Mouse (Mus musculus): ENCODE measurements around the gene Ttll5. TPM values are rescaled to one million over a fixed set of nuclear protein-coding genes. Genes with fewer than 3 reads are reported as not detected.

Ttll5 gene
- polyA plus RNA-seq, 1 experiment from 2014 or later: 14.2 TPM

DNA sequence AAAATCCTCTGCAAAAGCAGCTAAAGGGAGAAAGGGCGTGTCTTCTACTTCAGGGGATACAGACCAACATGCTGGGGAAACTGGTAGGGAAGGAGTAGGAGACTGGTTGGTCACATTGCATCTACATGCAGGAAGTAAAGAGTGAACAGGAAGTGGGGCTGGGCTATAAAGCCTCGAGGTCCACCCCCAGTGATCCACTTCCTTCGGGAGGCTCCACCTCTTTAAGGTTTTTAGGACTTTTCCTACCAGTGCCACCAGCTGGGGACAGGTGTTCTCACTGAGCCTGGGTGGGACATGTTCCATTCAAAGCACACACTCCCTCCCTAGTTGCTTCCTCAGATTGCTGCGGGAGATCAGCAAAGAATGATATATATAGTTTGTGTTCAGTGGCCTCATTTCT is 29.4 kb downstream of the Ttll5 start:
- ATAC-seq (ENCODE audit: low FRiP score): no peak
- Histone ChIP-seq H3K27me3 (no peaks in the 10 kb centered on the region), H3K9ac (no peak overlapping the region), H3K4me1 (replicated peaks) (no peaks in the 10 kb centered on the region), H3K36me3 (peaks cover 25% of the 10 kb centered on the region), H3K4me3 (no peak overlapping the region), H3K9me3 (no peaks in the 10 kb centered on the region), H3K4me2 (no peak overlapping the region), H3K27ac (no peak overlapping the region)
- 91% methylated on average over 4 of the region's 4 CpGs for WGBS

- Histone ChIP-seq H3K36me3 (peaks cover 21% of the 10 kb centered on the region), H3K9ac (no peak overlapping the region), H3K27me3 (no peaks in the 10 kb centered on the region), H3K4me2 (no peak overlapping the region), H3K27ac (no peak overlapping the region), H3K4me1 (replicated peaks) (no peaks in the 10 kb centered on the region), H3K9me3 (no peaks in the 10 kb centered on the region), H3K4me3 (no peak overlapping the region)
- ATAC-seq (ENCODE audit: low FRiP score): no peak
- WGBS: 94% methylated on average over 1 of the region's 1 CpGs
These were observed 29.8 kb downstream of the Ttll5 start for GRCm38 (mm10) chr12:85854271-85854670.

- no peak overlapping the region for H3K4me2 ChIP-seq
- WGBS: 96% methylated on average over 7 of the region's 7 CpGs
- peaks cover 5% of the 10 kb centered on the region for H3K4me1 ChIP-seq (replicated peaks)
- ATAC-seq (ENCODE audit: low FRiP score): no peak
- H3K36me3 ChIP-seq: peaks cover 9% of the 10 kb centered on the region
- no peak overlapping the region for H3K9ac ChIP-seq
- no peaks in the 10 kb centered on the region for H3K9me3 ChIP-seq
- no peak overlapping the region for H3K27ac ChIP-seq
- H3K4me3 ChIP-seq: no peak overlapping the region
- H3K27me3 ChIP-seq: no peaks in the 10 kb centered on the region
These were observed 32.8 kb downstream of the Ttll5 start for GRCm38 (mm10) chr12:85857300-85857699.

- ATAC-seq (ENCODE audit: low FRiP score): no peak
- Histone ChIP-seq H3K27ac (no peak overlapping the region), H3K36me3 (peaks cover 5% of the 10 kb centered on the region; the same call in 1 of the 2 replicates), H3K9me3 (no peaks in the 10 kb centered on the region), H3K4me3 (no peak overlapping the region), H3K9ac (no peak overlapping the region), H3K4me1 (replicated peaks) (peaks cover 8% of the 10 kb centered on the region), H3K27me3 (no peaks in the 10 kb centered on the region), H3K4me2 (no peak overlapping the region)
- 87% methylated on average over 3 of the region's 3 CpGs for WGBS
These were observed 34.7 kb downstream of the Ttll5 start for GRCm38 (mm10) chr12:85859111-85859510.

DNA sequence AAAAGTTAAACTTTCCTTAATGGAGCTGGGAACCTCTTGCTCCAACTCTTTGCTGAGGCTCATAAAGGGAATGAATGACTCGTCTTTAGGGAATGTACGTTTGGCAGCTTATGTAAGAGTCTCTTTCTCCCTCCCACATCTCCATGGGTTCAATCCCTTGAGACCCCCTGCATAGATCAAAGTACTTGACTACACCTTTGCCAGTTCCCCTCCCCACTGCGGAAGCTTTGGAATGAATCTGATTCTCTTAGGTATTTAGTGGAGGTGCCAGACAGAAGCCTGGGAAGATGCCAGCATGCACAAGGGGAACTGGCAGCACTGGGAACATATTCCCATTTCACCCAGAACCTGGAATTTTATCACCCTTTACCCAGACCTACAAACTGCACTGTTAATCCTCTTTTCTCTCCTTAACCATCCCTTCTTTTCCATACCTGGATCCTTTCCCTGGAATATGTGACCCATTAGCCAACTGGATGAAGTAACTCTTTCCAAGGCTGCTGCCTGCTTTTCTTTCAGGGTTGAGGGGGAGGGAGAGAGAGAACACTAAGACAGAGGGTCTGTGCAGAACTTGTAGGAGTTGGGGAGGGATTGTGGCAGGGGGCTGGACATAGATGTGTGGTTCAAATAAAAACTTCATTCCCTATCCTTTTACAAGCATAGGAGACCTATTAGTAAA is 35.2 kb downstream of the Ttll5 start:
- 55% methylated on average over 3 of the region's 3 CpGs for WGBS
- Histone ChIP-seq H3K4me2 (no peak overlapping the region), H3K9ac (no peak overlapping the region), H3K9me3 (no peaks in the 10 kb centered on the region), H3K4me1 (replicated peaks) (peaks cover 8% of the 10 kb centered on the region), H3K27me3 (no peaks in the 10 kb centered on the region), H3K4me3 (no peak overlapping the region), H3K36me3 (peaks cover 9% of the 10 kb centered on the region), H3K27ac (no peak overlapping the region)
- no peak for ATAC-seq (ENCODE audit: low FRiP score)

DNA sequence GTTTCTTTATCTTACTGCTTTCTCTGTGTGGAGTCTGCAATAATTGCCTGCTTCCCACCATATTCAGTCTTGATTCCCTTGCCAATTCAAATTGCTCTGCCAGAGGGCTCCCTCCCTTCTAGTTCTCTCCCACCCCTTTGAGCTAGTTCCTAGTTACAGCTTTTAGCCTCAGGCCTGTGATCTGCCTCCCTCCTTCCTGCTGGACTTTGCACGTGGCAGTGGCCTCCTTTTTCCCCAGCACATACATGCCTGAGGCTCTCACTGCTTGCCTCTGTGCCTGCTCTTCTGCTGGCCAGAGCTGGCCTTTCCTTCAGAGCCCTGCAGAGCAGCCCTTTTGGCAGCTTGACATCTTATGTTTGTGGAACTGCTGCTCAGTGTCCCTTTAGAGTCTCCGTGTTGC is 38.1 kb downstream of the Ttll5 start:
- peaks cover 8% of the 10 kb centered on the region for H3K4me1 ChIP-seq (replicated peaks)
- 42% methylated on average over 2 of the region's 2 CpGs for WGBS
- no peaks in the 10 kb centered on the region for H3K27me3 ChIP-seq
- H3K9ac ChIP-seq: no peak overlapping the region
- H3K4me3 ChIP-seq: no peak overlapping the region
- no peak for ATAC-seq (ENCODE audit: low FRiP score)
- H3K36me3 ChIP-seq: peaks cover 8% of the 10 kb centered on the region
- no peaks in the 10 kb centered on the region for H3K9me3 ChIP-seq
- H3K27ac ChIP-seq: no peak overlapping the region
- no peak overlapping the region for H3K4me2 ChIP-seq

GRCm38 (mm10) chr12:85865526-85865925 is 41.1 kb downstream of the Ttll5 start:
- Histone ChIP-seq H3K9ac (no peak overlapping the region), H3K9me3 (no peaks in the 10 kb centered on the region), H3K4me1 (replicated peaks) (peaks cover 8% of the 10 kb centered on the region), H3K4me3 (no peak overlapping the region), H3K36me3 (peaks cover 6% of the 10 kb centered on the region), H3K27ac (no peak overlapping the region), H3K27me3 (no peaks in the 10 kb centered on the region), H3K4me2 (no peak overlapping the region)
- ATAC-seq (ENCODE audit: low FRiP score): no peak
- WGBS: 83% methylated on average over 3 of the region's 3 CpGs

GRCm38 (mm10) chr12:85866624-85867023 is 42.2 kb downstream of the Ttll5 start:
- Histone ChIP-seq H3K27ac (no peak overlapping the region), H3K4me2 (no peak overlapping the region), H3K27me3 (no peaks in the 10 kb centered on the region), H3K36me3 (peaks cover 6% of the 10 kb centered on the region), H3K4me3 (no peak overlapping the region), H3K9ac (no peak overlapping the region), H3K4me1 (replicated peaks) (peaks cover 8% of the 10 kb centered on the region), H3K9me3 (no peaks in the 10 kb centered on the region)
- ATAC-seq (ENCODE audit: low FRiP score): no peak
- 77% methylated on average over 4 of the region's 4 CpGs for WGBS

- ATAC-seq (ENCODE audit: low FRiP score): no peak
- Histone ChIP-seq H3K4me1 (replicated peaks) (peaks cover 6% of the 10 kb centered on the region), H3K36me3 (peaks cover 6% of the 10 kb centered on the region), H3K27me3 (no peaks in the 10 kb centered on the region), H3K9me3 (no peaks in the 10 kb centered on the region), H3K4me3 (no peak overlapping the region), H3K9ac (no peak overlapping the region), H3K4me2 (no peak overlapping the region), H3K27ac (no peak overlapping the region)
These were observed 42.7 kb downstream of the Ttll5 start for GRCm38 (mm10) chr12:85867125-85867524.

DNA sequence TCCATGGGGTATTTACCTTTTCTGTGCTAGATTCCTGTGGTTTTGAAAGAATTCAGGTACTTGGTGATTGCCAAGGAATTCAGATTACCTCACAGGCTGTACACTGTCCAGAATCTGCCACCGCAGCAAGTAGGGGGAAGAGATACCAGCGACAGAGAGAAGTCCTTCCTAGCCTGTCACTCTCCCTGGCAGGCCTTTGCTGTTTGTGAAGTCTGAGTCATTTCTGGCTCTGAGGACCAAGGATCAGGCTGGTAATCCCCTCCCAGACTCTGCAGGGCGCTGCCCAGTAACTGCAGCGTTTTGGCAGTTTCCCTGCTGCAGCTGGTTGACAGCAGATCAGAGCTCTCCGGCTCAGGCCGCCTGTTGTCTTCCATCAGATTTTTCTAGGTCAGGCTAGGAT is 45.0 kb downstream of the Ttll5 start:
- no peaks in the 10 kb centered on the region for H3K4me1 ChIP-seq (replicated peaks)
- no peaks in the 10 kb centered on the region for H3K9me3 ChIP-seq
- 48% methylated on average over 6 of the region's 6 CpGs for WGBS
- no peak overlapping the region for H3K4me3 ChIP-seq
- no peak overlapping the region for H3K4me2 ChIP-seq
- ATAC-seq (ENCODE audit: low FRiP score): no peak
- peaks cover 8% of the 10 kb centered on the region for H3K36me3 ChIP-seq
- H3K27me3 ChIP-seq: no peaks in the 10 kb centered on the region
- H3K27ac ChIP-seq: no peak overlapping the region
- H3K9ac ChIP-seq: no peak overlapping the region

DNA sequence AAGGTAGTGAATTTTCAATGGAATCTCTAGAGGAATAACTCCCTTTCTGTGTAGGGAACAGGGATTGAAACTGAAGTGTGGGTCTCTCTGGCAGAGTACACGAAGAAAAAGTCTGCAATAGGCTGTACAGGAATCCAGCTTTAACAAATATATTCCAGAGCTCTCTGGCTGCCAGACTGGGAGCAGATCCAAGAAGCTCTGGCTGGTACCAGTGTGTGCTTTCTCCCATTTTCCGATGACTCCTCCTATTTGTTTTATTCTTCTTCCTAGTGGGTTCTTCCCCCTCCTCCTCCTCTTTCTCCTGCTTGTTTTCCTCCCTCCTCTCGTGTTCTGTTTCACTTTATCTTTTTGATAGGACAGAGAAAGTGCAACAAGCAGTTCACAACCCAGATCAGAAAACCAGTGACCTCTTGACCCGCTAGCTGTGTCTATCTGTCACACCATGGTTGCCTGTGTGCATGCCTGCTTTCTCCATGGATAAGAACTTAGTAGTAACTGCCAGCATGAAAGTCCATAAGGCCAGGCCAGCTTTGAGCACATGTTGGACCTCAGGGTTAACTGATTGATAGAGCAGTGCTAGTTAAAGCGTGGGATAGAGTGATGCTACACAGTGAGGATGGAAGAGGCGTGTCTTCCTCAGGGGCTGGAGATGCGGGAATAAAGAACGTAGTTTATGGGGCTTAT is 55.3 kb downstream of the Ttll5 start:
- 0 out of 2 replicates have a peak, but pooled peaks cover 7% of the 10 kb centered on the region for H3K4me1 ChIP-seq (replicated peaks)
- no peak for ATAC-seq (ENCODE audit: low FRiP score)
- H3K36me3 ChIP-seq: peaks cover 22% of the 10 kb centered on the region
- no peak overlapping the region for H3K4me2 ChIP-seq
- H3K4me3 ChIP-seq: no peak overlapping the region
- H3K27ac ChIP-seq: peak overlapping the region; percentile 44; the same call in 1 of the 2 replicates
- no peaks in the 10 kb centered on the region for H3K27me3 ChIP-seq
- no peak overlapping the region for H3K9ac ChIP-seq
- no peaks in the 10 kb centered on the region for H3K9me3 ChIP-seq
- WGBS: 68% methylated on average over 8 of the region's 8 CpGs

DNA sequence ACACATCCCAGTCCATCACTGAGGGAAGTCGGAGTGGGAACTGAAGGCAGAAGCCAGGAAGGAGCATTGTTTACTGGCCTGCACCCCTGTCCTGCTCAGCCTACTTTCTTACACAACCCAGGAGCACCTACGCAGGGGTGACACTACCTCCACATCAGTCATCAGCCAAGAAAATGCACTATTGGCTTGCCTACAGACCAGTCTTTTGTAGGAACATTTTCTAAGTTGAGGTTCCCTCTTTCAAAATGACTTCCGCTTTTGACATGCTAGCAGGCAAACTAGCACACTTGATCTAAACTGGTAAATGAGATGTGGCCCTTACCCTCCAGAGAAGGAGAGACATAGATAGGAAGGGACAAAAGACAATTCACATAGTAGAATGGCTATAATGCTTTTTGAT is 60.6 kb downstream of the Ttll5 start:
- 94% methylated on average over 3 of the region's 3 CpGs for WGBS
- Histone ChIP-seq H3K27me3 (no peaks in the 10 kb centered on the region), H3K27ac (no peak overlapping the region), H3K4me3 (no peak overlapping the region), H3K4me1 (replicated peaks) (peaks cover 1% of the 10 kb centered on the region), H3K4me2 (no peak overlapping the region), H3K36me3 (no peaks in the 10 kb centered on the region; the same call in 1 of the 2 replicates), H3K9ac (no peak overlapping the region), H3K9me3 (no peaks in the 10 kb centered on the region)
- no peak for ATAC-seq (ENCODE audit: low FRiP score)

- WGBS: 47% methylated on average over 4 of the region's 4 CpGs
- Histone ChIP-seq H3K9me3 (no peaks in the 10 kb centered on the region), H3K4me3 (no peak overlapping the region), H3K4me1 (replicated peaks) (peaks cover 6% of the 10 kb centered on the region), H3K27ac (no peak overlapping the region), H3K4me2 (no peak overlapping the region), H3K36me3 (peaks cover 25% of the 10 kb centered on the region), H3K27me3 (no peaks in the 10 kb centered on the region), H3K9ac (no peak overlapping the region)
- no peak for ATAC-seq (ENCODE audit: low FRiP score)
These were observed 65.6 kb downstream of the Ttll5 start for GRCm38 (mm10) chr12:85890054-85890453.
